Mouse (Mus musculus) neutrophil, adult 5-6 weeks (primary cell): Measurements from ENCODE around the gene Trim31. TPM values are rescaled to one million over a fixed set of nuclear protein-coding genes. Genes with fewer than 3 reads are reported as not detected.

ENCODE experiments used
- ATAC-seq: fragments of 151-379, 151-347 bp; 2 replicates; pipeline ENCODE4 v1.8.0; 2017; ENCODE audit warnings: mild to moderate bottlenecking, moderate TSS enrichment; ENCODE audit not compliant: insufficient number of reproducible peaks, poor library complexity, low FRiP score, severe bottlenecking; ENCODE audit errors: extremely low read depth
- total RNA-seq: library from RNA; stranded (forward); fragments of 200-1000 nt; gene quantifications from 2 replicates; pipeline ENCODE4 v1.2.3, GENCODE M21; 2017

The Trim31 gene
- total RNA-seq, 1 experiment from 2014 or later: not detected

- no peak for ATAC-seq
Observed at GRCm38 (mm10) chr17:36931130-36931529, 33.2 kb downstream of the Trim31 start.

DNA sequence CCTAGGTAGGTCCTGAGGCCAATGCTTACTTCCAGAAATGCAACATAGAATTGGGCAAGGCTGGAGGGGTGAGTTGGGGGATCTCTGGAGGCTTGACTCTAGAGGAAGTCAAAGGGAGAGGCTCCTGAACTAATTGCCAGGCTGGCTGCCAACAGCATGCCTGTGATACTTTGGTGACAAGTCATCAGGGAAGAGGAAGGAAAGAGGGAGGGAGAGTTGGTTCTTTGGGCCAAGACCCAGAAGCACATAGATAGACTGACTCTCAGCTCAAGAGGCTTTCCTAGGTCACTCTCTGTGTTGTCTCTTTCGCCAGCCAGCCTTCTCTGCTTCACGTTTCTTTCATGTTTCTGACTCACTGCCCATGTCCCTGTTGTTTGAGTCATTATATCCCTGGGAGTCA is 33.9 kb downstream of the Trim31 start:
- no peak for ATAC-seq

- no peak for ATAC-seq
Observed at GRCm38 (mm10) chr17:36938056-36938455, 40.1 kb downstream of the Trim31 start.

- ATAC-seq: peak; percentile 31; the same call in 1 of the 2 replicates
Observed at GRCm38 (mm10) chr17:36942391-36942790, 44.5 kb downstream of the Trim31 start.

DNA sequence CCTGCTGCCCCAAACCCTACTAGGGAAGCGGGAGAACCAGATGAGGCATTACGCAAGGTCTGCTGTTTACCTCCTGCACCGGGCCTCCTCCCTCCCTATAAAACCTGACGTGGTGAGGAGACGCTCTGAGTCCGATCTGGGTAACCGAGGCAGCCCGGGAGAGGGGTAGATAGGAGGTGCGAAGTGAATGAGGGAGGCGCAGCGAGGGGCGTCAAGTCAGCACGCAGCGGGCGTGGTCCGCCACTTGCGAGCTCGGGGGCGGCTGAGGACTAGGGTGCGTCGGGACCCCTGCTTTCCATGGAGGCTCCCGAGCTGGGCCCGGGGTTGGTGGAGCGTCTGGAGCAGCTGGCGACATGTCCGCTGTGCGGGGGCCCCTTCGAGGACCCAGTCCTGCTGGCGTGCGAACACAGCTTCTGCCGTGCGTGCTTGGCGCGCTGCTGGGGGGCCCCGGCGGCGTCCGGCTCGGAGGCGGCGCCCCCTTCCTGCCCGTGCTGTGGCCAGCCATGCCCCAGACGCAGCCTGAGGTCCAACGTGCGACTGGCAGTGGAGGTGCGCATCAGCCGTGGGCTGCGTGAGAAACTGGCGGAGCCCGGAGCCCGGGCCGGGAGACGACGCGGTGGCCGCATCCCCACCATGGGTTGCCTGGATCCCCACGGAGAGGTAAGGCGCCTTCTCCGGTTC is 45.0 kb downstream of the Trim31 start, which contains the start of gene Rnf39:
Rnf39 (plus strand) TSS at position 128 of the 681 bp plus-strand sequence.
- ATAC-seq: no peak

- ATAC-seq: no peak
Observed at GRCm38 (mm10) chr17:36943691-36944090, 45.8 kb downstream of the Trim31 start.

- ATAC-seq: no peak
Observed at GRCm38 (mm10) chr17:36944121-36944775, 46.3 kb downstream of the Trim31 start.

DNA sequence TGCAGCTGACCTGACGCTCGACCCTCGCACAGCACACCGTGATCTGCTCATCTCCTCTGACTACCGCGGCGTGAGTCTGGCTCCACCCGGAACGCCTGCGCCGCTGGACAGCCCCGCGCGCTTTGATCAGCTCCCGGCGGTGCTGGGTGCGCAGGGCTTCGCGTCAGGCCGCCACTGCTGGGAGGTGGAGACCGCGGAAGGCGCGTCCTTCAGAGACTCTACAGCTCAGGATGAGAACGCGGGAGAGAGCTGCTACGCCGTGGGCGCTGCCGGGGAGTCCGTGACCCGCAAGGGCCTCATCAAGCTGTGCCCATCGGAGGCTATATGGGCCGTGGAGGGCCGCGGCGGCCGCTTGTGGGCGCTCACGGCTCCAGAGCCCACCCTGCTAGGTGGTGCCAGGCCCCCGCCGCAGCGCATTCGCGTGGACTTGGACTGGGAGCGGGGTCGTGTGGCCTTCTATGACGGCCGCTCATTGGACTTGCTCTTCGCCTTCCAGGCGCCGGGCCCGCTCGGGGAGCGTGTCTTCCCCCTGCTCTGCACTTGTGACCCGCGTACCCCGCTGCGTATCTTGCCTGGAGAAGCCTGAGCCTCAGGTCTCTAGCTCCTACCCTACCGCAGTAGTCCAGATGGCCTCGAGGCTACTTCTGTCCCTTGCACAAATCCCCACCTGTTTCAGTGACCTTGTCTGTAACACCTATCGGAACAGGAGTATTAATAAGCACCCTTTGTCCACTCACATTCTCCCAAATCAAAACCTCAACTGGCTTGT is 49.3 kb downstream of the Trim31 start:
- no peak for ATAC-seq

DNA sequence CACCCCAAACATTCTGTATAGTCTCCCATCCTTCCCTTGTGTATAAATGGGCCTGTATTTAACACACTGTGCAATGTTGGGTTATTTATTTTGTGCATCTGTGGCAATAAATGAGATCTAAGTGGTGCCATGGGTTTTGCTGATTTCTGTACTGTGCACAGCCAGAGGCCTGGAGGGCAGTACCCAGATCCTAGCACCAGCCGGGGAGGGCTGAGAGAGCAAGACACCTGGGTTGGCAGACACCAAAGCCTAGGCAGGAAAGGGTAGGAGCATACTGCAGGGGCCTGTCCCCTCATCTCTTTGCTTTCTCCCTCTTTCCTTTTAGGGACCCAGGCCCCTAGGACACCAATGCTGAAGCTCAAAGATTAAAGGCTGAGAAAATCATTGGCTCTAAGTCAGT is 50.4 kb downstream of the Trim31 start:
- ATAC-seq: no peak

DNA sequence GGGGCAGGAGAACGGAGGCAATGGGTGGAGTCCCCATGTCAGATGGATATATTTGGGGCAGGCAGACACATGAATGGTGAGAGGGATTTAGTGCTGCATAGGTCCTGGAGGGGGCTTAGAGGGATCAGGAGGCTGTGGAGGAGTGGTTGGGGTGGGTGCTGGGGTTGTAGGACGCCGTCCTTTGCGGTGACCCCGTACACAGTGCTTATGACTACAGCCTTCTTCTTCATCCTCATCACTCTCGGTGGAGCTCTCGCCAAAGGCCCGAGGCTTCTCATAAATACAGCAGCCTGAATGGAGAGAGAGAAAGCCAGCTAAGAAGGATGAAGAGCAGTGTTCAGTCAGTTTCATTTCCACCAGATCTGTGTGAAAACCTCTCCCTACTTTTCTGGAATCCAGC is 51.3 kb downstream of the Trim31 start:
- ATAC-seq: no peak

GRCm38 (mm10) chr17:36950981-36951947 is 53.3 kb downstream of the Trim31 start, which contains the start of gene Ppp1r11:
TSS of gene Ppp1r11 (minus strand) at chr17:36951741.
- peak; percentile 94 for ATAC-seq

DNA sequence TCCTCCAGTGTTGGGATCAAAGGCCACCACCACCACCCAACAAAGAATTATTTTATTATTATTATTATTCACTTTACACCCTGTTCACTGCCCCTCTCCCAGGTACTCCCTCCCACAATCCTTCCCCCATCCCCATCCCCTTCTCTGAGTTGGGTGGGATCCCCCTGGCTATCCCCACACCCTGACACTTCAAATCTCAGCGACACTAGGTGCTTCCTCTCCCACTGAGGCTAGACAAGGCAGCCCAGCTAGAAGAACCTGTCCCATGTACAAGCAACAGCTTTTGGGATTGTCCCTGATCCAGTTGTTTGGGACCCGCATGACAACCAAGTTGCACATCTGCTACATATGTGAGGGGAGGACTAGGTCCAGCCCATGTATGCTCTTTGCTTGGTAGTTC is 54.7 kb downstream of the Trim31 start:
- ATAC-seq: no peak

GRCm38 (mm10) chr17:36953062-36953461 is 55.1 kb downstream of the Trim31 start:
- ATAC-seq: no peak

- peak; percentile 93 for ATAC-seq
Observed at GRCm38 (mm10) chr17:36957999-36958743, 60.3 kb downstream of the Trim31 start, which contains the start of the genes Znrd1 and Znrd1as. TSS of gene Znrd1 (minus strand) at chr17:36958559. TSS of gene Znrd1as (plus strand) at chr17:36958592.

DNA sequence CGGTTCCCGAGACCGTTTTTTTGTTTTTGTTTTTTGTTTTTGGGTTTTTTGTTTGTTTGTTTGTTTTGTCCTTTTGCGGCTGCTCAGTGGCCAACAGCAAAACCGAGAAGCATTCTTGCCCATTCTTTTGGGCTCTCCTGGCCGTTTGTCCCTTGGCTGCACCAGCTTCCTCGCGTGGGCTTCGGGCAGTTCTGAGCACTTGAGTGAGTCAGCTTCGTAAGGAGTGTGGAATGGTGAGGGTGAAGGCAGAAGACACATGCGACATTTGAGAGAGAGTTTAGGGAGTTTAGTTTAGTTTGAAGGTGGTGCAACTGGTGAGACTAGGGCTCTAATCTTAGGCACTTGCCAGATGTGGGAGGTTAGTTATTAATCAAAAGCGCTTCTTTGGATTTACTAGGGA is 61.0 kb downstream of the Trim31 start:
- no peak for ATAC-seq
